Mouse (Mus musculus) Patski (cell line): ENCODE measurements around the gene F2rl3. TPM values are rescaled to one million over a fixed set of nuclear protein-coding genes. Genes with fewer than 3 reads are reported as not detected.
A peak's percentile ranks its signal among the peaks of the same experiment; 100 is the strongest.

Experiments used
- ATAC-seq: fragments of 100-300 bp; one replicate; pipeline ENCODE4 v1.8.0; 2021
- CTCF ChIA-PET: fragments of 350-600 bp; sonication (Branson Sonifier 250); formaldehyde crosslinking; loops from one replicate; lab custom pipeline; 2022; ENCODE audit warnings: inconsistent platforms; lab: Charles Lee
- POLR2A ChIA-PET: fragments of 350-600 bp; sonication (Branson Sonifier 250); formaldehyde crosslinking; loops from one replicate; lab custom pipeline; 2022; ENCODE audit warnings: antibody characterized with exemption, inconsistent platforms; lab: Charles Lee
- DNase-seq: peaks from one replicate; pipeline ENCODE4 v3.0.0-alpha.2; 2011; ENCODE audit warnings: low read depth, low spot score
- H3K27me3 ChIP-seq: fragments of 371-371 bp; one replicate; pipeline ENCODE4 v1.5.1; 2021
- CTCF ChIP-seq: fragments of 100-300 bp; IDR thresholded peaks from one replicate; pipeline ENCODE4 v1.5.1; 2021
- in situ Hi-C: fragments of 300-500 bp; cut with MboI; formaldehyde crosslinking; loops from 3 replicates; pipeline ENCODE4 v1.11.1; 2018; ENCODE audit warnings: low pct_unique_long_range_greater_than_20kb, mixed read lengths
- polyA plus RNA-seq: library from polyadenylated mRNA; unstranded; gene quantifications from one replicate; pipeline ENCODE4 v1.2.3, GENCODE M21; 2021

The F2rl3 gene
- polyA plus RNA-seq = 0.09 TPM

GRCm38 (mm10) chr8:72761322-72762051 is at the start of gene F2rl3:
Gene F2rl3 (plus strand): TSS chr8:72761880.
- no peaks in the 10 kb centered on the region for H3K27me3 ChIP-seq
- ChIA-PET POLR2A (no interaction called here), CTCF (interaction anchor here (1.6 kb wide), 1 partner anchor 9 kb away, joined by 3 read pairs; no protein-coding TSS in a partner anchor)
- no peak for ATAC-seq
- in situ Hi-C loops = no loop called here
- no peak for TF ChIP-seq CTCF
- no peak for DNase-seq

GRCm38 (mm10) chr8:72712569-72712968 is 49.1 kb upstream of the F2rl3 start:
- DNase-seq (no peak), ATAC-seq (peak; percentile 35)
- ChIA-PET CTCF (no interaction called here), POLR2A (no interaction called here)
- no peak for TF ChIP-seq CTCF
- in situ Hi-C loops = no loop called here
- H3K27me3 ChIP-seq = peaks cover 8% of the 10 kb centered on the region

- TF ChIP-seq CTCF = no peak
- in situ Hi-C loops = no loop called here
- POLR2A ChIA-PET = no interaction called here
- DNase-seq = no peak
- peaks cover 8% of the 10 kb centered on the region for H3K27me3 ChIP-seq
- no peak for ATAC-seq
- CTCF ChIA-PET = interaction anchor here (1.8 kb wide), 1 partner anchor 10 kb away, joined by 5 read pairs; no protein-coding TSS in a partner anchor
Observed at GRCm38 (mm10) chr8:72716594-72716993, 45.1 kb upstream of the F2rl3 start.

GRCm38 (mm10) chr8:72720541-72720940 is 41.1 kb upstream of the F2rl3 start:
- TF ChIP-seq CTCF = no peak
- ChIA-PET CTCF (interaction anchor here (1.6 kb wide), 1 partner anchor 10 kb away, joined by 3 read pairs; no protein-coding TSS in a partner anchor), POLR2A (interaction anchor here (0.6 kb wide), 1 partner anchor 26 kb away, joined by 5 read pairs; no protein-coding TSS in a partner anchor)
- DNase-seq (no peak), ATAC-seq (no peak)
- no peaks in the 10 kb centered on the region for H3K27me3 ChIP-seq
- in situ Hi-C loops = no loop called here

- H3K27me3 ChIP-seq = no peaks in the 10 kb centered on the region
- ChIA-PET POLR2A (no interaction called here), CTCF (no interaction called here)
- TF ChIP-seq CTCF = no peak
- in situ Hi-C loops = no loop called here
- peak; percentile 97 for ATAC-seq
- peak; percentile 24 for DNase-seq
Observed at GRCm38 (mm10) chr8:72722769-72723650, 38.7 kb upstream of the F2rl3 start, which contains the start of gene Sin3b. Gene Sin3b (plus strand): TSS chr8:72723285.

- H3K27me3 ChIP-seq = no peaks in the 10 kb centered on the region
- ATAC-seq (peak; percentile 52), DNase-seq (no peak)
- in situ Hi-C loops = no loop called here
- TF ChIP-seq CTCF = no peak
- POLR2A ChIA-PET = no interaction called here
- CTCF ChIA-PET = no interaction called here
Observed at GRCm38 (mm10) chr8:72723651-72724001, 38.1 kb upstream of the F2rl3 start.

GRCm38 (mm10) chr8:72728636-72729035 is 33.0 kb upstream of the F2rl3 start:
- in situ Hi-C loops = no loop called here
- DNase-seq = no peak
- ATAC-seq = no peak
- CTCF ChIA-PET = no interaction called here
- POLR2A ChIA-PET = no interaction called here
- no peaks in the 10 kb centered on the region for H3K27me3 ChIP-seq
- no peak for TF ChIP-seq CTCF

- in situ Hi-C loops = no loop called here
- no peaks in the 10 kb centered on the region for H3K27me3 ChIP-seq
- DNase-seq (no peak), ATAC-seq (no peak)
- POLR2A ChIA-PET = interaction anchor here (0.7 kb wide), 1 partner anchor 24 kb away, joined by 4 read pairs; no protein-coding TSS in a partner anchor
- CTCF ChIA-PET = interaction anchor here (1.6 kb wide), 1 partner anchor 8 kb away, joined by 6 read pairs; no protein-coding TSS in a partner anchor
- no peak for TF ChIP-seq CTCF
Observed at GRCm38 (mm10) chr8:72735001-72735400, 26.7 kb upstream of the F2rl3 start.

- ChIA-PET POLR2A (interaction anchor here (0.5 to 1.0 kb wide), 2 partner anchors 12 to 173 kb away, joined by 3 read pairs; no protein-coding TSS in a partner anchor), CTCF (no interaction called here)
- no peak for TF ChIP-seq CTCF
- in situ Hi-C loops = no loop called here
- DNase-seq (no peak), ATAC-seq (no peak)
- no peaks in the 10 kb centered on the region for H3K27me3 ChIP-seq
Observed at GRCm38 (mm10) chr8:72736868-72737267, 24.8 kb upstream of the F2rl3 start.

- ATAC-seq (no peak), DNase-seq (no peak)
- POLR2A ChIA-PET = no interaction called here
- no peak for TF ChIP-seq CTCF
- no peaks in the 10 kb centered on the region for H3K27me3 ChIP-seq
- in situ Hi-C loops = loop anchor here (5.0 kb wide), 1 partner anchor 64 kb away; no protein-coding TSS in a partner anchor
- CTCF ChIA-PET = interaction anchor here (0.8 to 2.5 kb wide), 3 partner anchors 8 to 65 kb away, joined by 3 to 4 read pairs (median 3); no protein-coding TSS in a partner anchor
Observed at GRCm38 (mm10) chr8:72746061-72746460, 15.6 kb upstream of the F2rl3 start.
